Mouse (Mus musculus): Measurements from ENCODE around the gene Sf3b3. TPM values are rescaled to one million over a fixed set of nuclear protein-coding genes. Genes with fewer than 3 reads are reported as not detected.
"Not testable (repeated sequence)": the region's sequence is repeated elsewhere in the genome, so short reads cannot be mapped to it uniquely, and the experiment has no call there.

Gene Sf3b3
- polyA plus RNA-seq, 1 experiment from 2014 or later, result 149 TPM

DNA sequence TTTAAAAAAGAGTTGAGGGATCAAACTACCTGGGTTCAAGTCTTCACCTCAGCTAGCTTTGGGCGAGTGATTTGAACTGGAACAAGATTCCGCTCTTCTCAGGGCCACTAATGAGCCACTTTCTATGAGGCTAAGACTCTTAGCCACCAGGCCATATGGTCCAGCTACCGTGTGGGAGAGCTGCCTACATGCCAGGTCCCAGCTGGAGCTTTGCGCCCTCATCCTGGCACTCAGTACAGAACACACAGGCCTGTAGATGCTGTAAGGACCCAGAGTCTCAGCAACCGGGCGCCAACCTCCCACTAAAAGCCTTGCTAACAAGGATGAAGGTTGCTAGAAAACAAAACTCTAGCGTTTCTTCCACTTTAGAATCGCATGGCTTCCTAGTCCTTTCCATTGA, 41.9 kb upstream of the Sf3b3 start:
- H3K36me3 ChIP-seq (ENCODE audit: control insufficient read depth, insufficient read depth, low read length), result peaks cover 30% of the 10 kb centered on the region
- WGBS, result 95% methylated on average over 8 of the region's 8 CpGs

DNA sequence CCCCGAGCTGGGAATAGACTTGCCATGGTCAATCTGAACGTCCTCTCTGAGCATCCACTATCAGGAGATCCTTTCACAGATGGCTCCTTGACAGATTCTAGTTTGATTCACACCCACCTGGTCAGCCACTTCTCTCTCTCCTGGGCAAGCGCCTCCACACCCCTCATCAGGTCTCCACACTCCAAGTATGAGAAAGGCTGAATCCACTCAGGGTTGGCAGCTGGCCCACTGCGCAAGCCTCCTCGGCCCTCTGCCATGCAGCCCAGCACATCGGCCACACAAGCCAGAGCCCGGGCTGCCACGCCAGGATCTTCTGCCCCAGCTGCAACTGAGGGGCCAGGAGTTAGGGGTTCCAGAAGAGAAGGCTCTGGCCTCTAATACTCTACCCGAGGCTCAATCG, 41.0 kb upstream of the Sf3b3 start:
- no peak for DNase-seq (ENCODE audit: low spot score)
- 92% methylated on average over 10 of the region's 10 CpGs for WGBS
- H3K4me2 ChIP-seq (ENCODE audit: low read length), result no peak overlapping the region
- H3K4me3 ChIP-seq (ENCODE audit: low read depth, low read length), result no peak overlapping the region
- no peak overlapping the region for H3K27ac ChIP-seq (ENCODE audit: low read depth)
- H3K9me3 ChIP-seq (ENCODE audit: control insufficient read depth, low read length), result no peaks in the 10 kb centered on the region
- no peaks in the 10 kb centered on the region for H3K27me3 ChIP-seq (replicated peaks; ENCODE audit: control insufficient read depth, insufficient read depth, low read length)
- H3K4me1 ChIP-seq (replicated peaks; ENCODE audit: control insufficient read depth, insufficient read depth, low read length), result no peaks in the 10 kb centered on the region
- no peak for ATAC-seq (replicated peaks; ENCODE audit: low FRiP score, low TSS enrichment, low read depth)
- H3K9ac ChIP-seq (ENCODE audit: low read length), result no peak overlapping the region
- peaks cover 39% of the 10 kb centered on the region for H3K36me3 ChIP-seq (ENCODE audit: control insufficient read depth, insufficient read depth, low read length)

More for the DNA sequence above, 41.9 kb upstream of the Sf3b3 start:
- no peak overlapping the region for H3K9ac ChIP-seq (ENCODE audit: low read length)
- H3K27ac ChIP-seq (ENCODE audit: low read depth), result no peak overlapping the region
- ATAC-seq (replicated peaks; ENCODE audit: low FRiP score, low TSS enrichment, low read depth) (no peak), DNase-seq (ENCODE audit: low spot score) (no peak)
- no peak overlapping the region for H3K4me2 ChIP-seq (ENCODE audit: low read length)
- H3K4me3 ChIP-seq (ENCODE audit: low read depth, low read length), result no peak overlapping the region
- no peaks in the 10 kb centered on the region for H3K4me1 ChIP-seq (replicated peaks; ENCODE audit: control insufficient read depth, insufficient read depth, low read length)
- no peaks in the 10 kb centered on the region for H3K27me3 ChIP-seq (replicated peaks; ENCODE audit: control insufficient read depth, insufficient read depth, low read length)
- no peaks in the 10 kb centered on the region for H3K9me3 ChIP-seq (ENCODE audit: control insufficient read depth, low read length)

DNA sequence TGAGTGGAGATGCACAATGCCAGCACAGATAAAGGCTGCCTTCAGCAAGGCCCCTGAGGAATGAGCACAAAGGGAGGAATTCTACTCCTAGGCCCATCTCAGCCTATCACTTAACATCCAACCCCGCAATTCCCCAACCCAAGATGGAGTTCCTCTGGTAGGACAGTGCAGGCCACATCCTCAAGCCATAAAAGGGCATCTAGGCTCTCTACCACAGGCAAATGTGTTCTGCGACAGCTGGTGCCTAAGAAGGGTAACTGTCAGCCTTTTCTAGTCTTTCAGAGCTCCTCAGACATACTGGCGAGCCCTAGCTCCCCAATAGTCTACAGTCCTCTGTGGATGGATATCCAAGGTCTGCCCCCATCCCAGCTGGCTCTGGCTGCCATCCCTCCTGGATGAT, 40.0 kb upstream of the Sf3b3 start:
- H3K27me3 ChIP-seq (replicated peaks; ENCODE audit: control insufficient read depth, insufficient read depth, low read length), result no peaks in the 10 kb centered on the region
- DNase-seq (ENCODE audit: low spot score) (no peak), ATAC-seq (replicated peaks; ENCODE audit: low FRiP score, low TSS enrichment, low read depth) (no peak)
- H3K9ac ChIP-seq (ENCODE audit: low read length), result no peak overlapping the region
- no peak overlapping the region for H3K4me3 ChIP-seq (ENCODE audit: low read depth, low read length)
- peaks cover 47% of the 10 kb centered on the region for H3K36me3 ChIP-seq (ENCODE audit: control insufficient read depth, insufficient read depth, low read length)
- no peaks in the 10 kb centered on the region for H3K9me3 ChIP-seq (ENCODE audit: control insufficient read depth, low read length)
- WGBS, result 83% methylated on average over 3 of the region's 3 CpGs
- no peaks in the 10 kb centered on the region for H3K4me1 ChIP-seq (replicated peaks; ENCODE audit: control insufficient read depth, insufficient read depth, low read length)
- no peak overlapping the region for H3K4me2 ChIP-seq (ENCODE audit: low read length)
- H3K27ac ChIP-seq (ENCODE audit: low read depth), result no peak overlapping the region

DNA sequence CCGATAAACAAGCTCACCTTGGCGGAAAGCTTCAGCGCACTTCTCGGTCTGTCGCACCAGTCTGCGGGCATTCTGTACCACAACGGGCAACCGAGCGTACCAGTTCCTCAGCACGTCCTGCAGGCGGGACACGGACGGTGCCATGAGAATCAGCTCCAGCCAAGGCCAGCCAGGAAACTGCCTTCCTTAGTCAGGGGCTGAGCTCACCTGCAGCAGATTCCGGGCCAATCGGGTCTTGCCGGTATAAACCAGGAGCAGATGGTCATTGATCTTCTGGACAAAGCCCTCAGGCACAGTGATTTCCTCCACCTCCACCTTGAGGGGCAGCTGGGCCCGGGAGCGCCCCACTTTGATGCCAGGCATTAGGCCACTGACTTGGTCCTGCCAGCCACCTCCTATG, 37.2 kb upstream of the Sf3b3 start:
- ATAC-seq (replicated peaks; ENCODE audit: low FRiP score, low TSS enrichment, low read depth) (no peak), DNase-seq (ENCODE audit: low spot score) (no peak)
- 96% methylated on average over 18 of the region's 18 CpGs for WGBS
- Histone ChIP-seq H3K4me2 (ENCODE audit: low read length) (no peak overlapping the region), H3K9ac (ENCODE audit: low read length) (no peak overlapping the region), H3K9me3 (ENCODE audit: control insufficient read depth, low read length) (no peaks in the 10 kb centered on the region), H3K36me3 (ENCODE audit: control insufficient read depth, insufficient read depth, low read length) (peaks cover 74% of the 10 kb centered on the region), H3K27ac (ENCODE audit: low read depth) (no peak overlapping the region), H3K4me1 (replicated peaks; ENCODE audit: control insufficient read depth, insufficient read depth, low read length) (no peaks in the 10 kb centered on the region), H3K4me3 (ENCODE audit: low read depth, low read length) (no peak overlapping the region), H3K27me3 (replicated peaks; ENCODE audit: control insufficient read depth, insufficient read depth, low read length) (no peaks in the 10 kb centered on the region)

DNA sequence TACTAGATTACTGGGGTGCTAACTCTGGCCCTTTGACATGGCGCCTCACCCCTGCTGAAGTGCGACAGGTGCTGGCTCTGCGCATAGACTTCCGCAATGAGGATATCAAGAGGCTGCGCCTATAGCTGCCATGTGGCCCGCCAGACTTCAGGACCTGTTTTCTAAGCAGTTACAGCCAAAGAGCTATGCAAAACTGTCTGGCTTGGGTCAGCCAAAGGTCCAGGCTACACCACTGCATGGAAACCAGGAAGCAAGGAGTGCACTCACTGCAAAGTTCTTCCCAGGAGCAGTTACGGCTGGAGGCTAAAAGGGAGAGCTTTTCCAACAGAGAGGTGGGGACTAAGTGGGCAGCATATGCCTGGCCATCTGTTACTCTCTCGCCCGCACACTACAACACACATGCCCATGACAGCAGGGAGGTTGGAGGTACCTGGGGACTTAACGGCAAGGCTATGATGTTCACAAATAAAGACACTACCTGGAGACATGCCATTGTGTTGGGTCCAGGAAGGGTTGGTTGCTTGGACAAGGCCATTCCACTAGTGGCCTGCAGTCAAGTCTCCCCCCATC, 35.2 kb upstream of the Sf3b3 start:
- ATAC-seq (replicated peaks; ENCODE audit: low FRiP score, low TSS enrichment, low read depth) (no peak), DNase-seq (ENCODE audit: low spot score) (no peak)
- 95% methylated on average over 10 of the region's 10 CpGs for WGBS
- peaks cover 83% of the 10 kb centered on the region for H3K36me3 ChIP-seq (ENCODE audit: control insufficient read depth, insufficient read depth, low read length)
- no peak overlapping the region for H3K9ac ChIP-seq (ENCODE audit: low read length)
- H3K4me1 ChIP-seq (replicated peaks; ENCODE audit: control insufficient read depth, insufficient read depth, low read length), result no peaks in the 10 kb centered on the region
- no peak overlapping the region for H3K27ac ChIP-seq (ENCODE audit: low read depth)
- no peak overlapping the region for H3K4me3 ChIP-seq (ENCODE audit: low read depth, low read length)
- H3K4me2 ChIP-seq (ENCODE audit: low read length), result no peak overlapping the region
- H3K9me3 ChIP-seq (ENCODE audit: control insufficient read depth, low read length), result no peaks in the 10 kb centered on the region
- no peaks in the 10 kb centered on the region for H3K27me3 ChIP-seq (replicated peaks; ENCODE audit: control insufficient read depth, insufficient read depth, low read length)

DNA sequence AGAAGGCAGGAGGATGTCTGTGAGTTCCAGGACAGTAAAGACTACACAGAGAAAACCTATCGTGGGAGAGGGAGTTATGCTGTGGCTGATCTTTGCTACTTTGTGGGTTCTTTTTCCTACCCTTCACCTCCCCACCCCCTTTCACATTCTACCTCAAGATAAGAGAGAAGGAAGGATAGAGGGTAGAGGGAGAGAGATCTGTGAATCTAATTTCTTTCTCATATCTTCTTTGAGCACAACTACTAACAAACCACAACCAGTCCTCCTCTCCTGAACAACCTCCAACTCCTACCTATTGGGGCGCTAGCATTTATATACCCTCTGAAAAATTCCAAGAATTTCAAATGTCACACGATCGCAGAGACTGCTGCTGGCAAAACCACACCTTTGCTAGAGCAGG, 31.3 kb upstream of the Sf3b3 start:
- no peaks in the 10 kb centered on the region for H3K9me3 ChIP-seq (ENCODE audit: control insufficient read depth, low read length)
- no peak for DNase-seq (ENCODE audit: low spot score)
- no peaks in the 10 kb centered on the region for H3K4me1 ChIP-seq (replicated peaks; ENCODE audit: control insufficient read depth, insufficient read depth, low read length)
- WGBS, result 74% methylated on average over 4 of the region's 4 CpGs
- H3K4me2 ChIP-seq (ENCODE audit: low read length), result no peak overlapping the region
- H3K4me3 ChIP-seq (ENCODE audit: low read depth, low read length), result no peak overlapping the region
- ATAC-seq (replicated peaks; ENCODE audit: low FRiP score, low TSS enrichment, low read depth), result no peak
- no peaks in the 10 kb centered on the region for H3K27me3 ChIP-seq (replicated peaks; ENCODE audit: control insufficient read depth, insufficient read depth, low read length)
- H3K9ac ChIP-seq (ENCODE audit: low read length), result no peak overlapping the region
- peaks cover 93% of the 10 kb centered on the region for H3K36me3 ChIP-seq (ENCODE audit: control insufficient read depth, insufficient read depth, low read length)
- H3K27ac ChIP-seq (ENCODE audit: low read depth), result no peak overlapping the region

DNA sequence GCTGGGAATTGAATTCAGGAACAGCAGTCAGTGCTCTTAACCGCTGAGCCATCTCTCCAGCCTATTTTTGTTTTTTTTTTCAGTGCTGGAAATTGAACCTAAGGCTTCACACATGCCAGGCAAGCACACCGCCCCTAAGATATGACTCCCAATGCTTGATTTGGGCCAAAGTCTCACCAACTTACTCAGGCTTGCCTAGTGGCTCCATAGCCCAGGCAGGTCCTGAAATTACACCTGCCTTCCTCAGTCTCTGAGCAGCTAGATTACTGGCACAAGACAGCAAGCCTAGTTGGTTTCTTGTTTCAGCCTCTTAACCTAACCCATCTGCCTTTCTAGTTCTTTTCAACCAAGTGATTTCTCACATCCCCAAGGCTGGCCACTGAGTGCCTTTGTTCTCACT, 23.9 kb upstream of the Sf3b3 start:
- 93% methylated on average over 2 of the region's 2 CpGs for WGBS
- H3K9me3 ChIP-seq (ENCODE audit: control insufficient read depth, low read length), result no peaks in the 10 kb centered on the region
- no peaks in the 10 kb centered on the region for H3K27me3 ChIP-seq (replicated peaks; ENCODE audit: control insufficient read depth, insufficient read depth, low read length)
- ATAC-seq (replicated peaks; ENCODE audit: low FRiP score, low TSS enrichment, low read depth) (no peak), DNase-seq (ENCODE audit: low spot score) (no peak)
- no peak overlapping the region for H3K4me3 ChIP-seq (ENCODE audit: low read depth, low read length)
- no peak overlapping the region for H3K27ac ChIP-seq (ENCODE audit: low read depth)
- H3K4me2 ChIP-seq (ENCODE audit: low read length), result no peak overlapping the region
- H3K9ac ChIP-seq (ENCODE audit: low read length), result no peak overlapping the region
- H3K36me3 ChIP-seq (ENCODE audit: control insufficient read depth, insufficient read depth, low read length), result peaks cover 100% of the 10 kb centered on the region
- no peaks in the 10 kb centered on the region for H3K4me1 ChIP-seq (replicated peaks; ENCODE audit: control insufficient read depth, insufficient read depth, low read length)

DNA sequence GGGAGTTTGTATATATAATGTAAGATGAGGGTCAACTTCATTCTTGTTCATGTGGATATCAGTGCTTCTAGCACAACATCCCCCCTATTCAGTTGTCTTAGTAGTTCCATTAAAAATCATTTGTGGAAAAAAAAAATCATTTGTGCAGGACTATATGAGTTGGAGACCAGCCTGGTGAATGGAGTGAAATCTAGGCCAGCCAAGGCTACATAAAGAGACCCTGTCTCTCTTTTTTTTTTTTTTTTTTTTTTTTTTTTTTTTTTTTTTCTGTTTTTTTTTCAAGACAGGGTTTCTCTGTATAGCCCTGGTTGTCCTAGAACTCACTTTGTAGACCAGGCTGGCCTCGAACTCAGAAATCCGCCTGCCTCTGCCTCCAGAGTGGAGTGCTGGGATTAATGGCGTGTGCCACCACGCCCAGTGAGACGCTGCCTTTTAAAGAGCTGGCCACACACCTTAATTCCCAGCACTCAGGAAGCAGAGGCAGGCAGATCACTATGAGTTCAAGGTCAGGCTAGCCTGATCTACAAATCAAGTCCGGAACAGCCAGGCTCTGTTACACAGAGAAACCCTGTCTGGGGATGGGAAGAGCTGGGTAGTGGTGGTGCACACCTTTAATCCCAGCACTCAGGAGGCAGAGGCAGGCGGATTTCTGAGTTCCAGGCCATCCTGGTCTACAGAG, 14.9 kb upstream of the Sf3b3 start:
- peaks cover 97% of the 10 kb centered on the region for H3K36me3 ChIP-seq (ENCODE audit: control insufficient read depth, insufficient read depth, low read length)
- H3K4me2 ChIP-seq (ENCODE audit: low read length); H3K4me3 ChIP-seq (ENCODE audit: low read depth, low read length); H3K9me3 ChIP-seq (ENCODE audit: control insufficient read depth, low read length); H3K9ac ChIP-seq (ENCODE audit: low read length); DNase-seq (ENCODE audit: low spot score); H3K27me3 ChIP-seq (replicated peaks; ENCODE audit: control insufficient read depth, insufficient read depth, low read length); H3K27ac ChIP-seq (ENCODE audit: low read depth); H3K4me1 ChIP-seq (replicated peaks; ENCODE audit: control insufficient read depth, insufficient read depth, low read length); ATAC-seq (replicated peaks; ENCODE audit: low FRiP score, low TSS enrichment, low read depth): not testable (repeated sequence)
- 94% methylated on average over 7 of the region's 7 CpGs for WGBS
